Mouse (Mus musculus) lung, embryonic 15.5 days (tissue): ENCODE measurements around the gene Vps50. TPM values are rescaled to one million over a fixed set of nuclear protein-coding genes. Genes with fewer than 3 reads are reported as not detected.

ENCODE experiments used
- ATAC-seq: fragments of 200-750 bp; cut with Nextera tagmentation; 2 replicates; pipeline ENCODE4 v1.8.0; 2017; ENCODE audit warnings: moderate number of reproducible peaks, borderline replicate concordance; ENCODE audit not compliant: low FRiP score, low TSS enrichment; ENCODE audit errors: extremely low read depth
- H3K27ac ChIP-seq: fragments of 300-500 bp; sonication (generic); 2 replicates; pipeline ENCODE4 v1.5.1; 2015; ENCODE audit warnings: moderate library complexity, mild to moderate bottlenecking, inconsistent platforms
- H3K27me3 ChIP-seq: fragments of 300-500 bp; sonication (generic); 2 replicates; pipeline ENCODE4 v1.6.1; 2015; ENCODE audit warnings: inconsistent platforms
- H3K36me3 ChIP-seq: fragments of 300-500 bp; sonication (generic); 2 replicates; pipeline ENCODE4 v1.6.1; 2015; ENCODE audit warnings: inconsistent platforms
- H3K4me1 ChIP-seq: fragments of 300-500 bp; sonication (generic); 2 replicates; pipeline ENCODE4 v1.6.1; 2015; ENCODE audit warnings: inconsistent platforms
- H3K4me2 ChIP-seq: fragments of 300-500 bp; sonication (generic); 2 replicates; pipeline ENCODE4 v1.6.1; 2015; ENCODE audit warnings: inconsistent platforms, mild to moderate bottlenecking, moderate library complexity
- H3K4me3 ChIP-seq: fragments of 300-500 bp; sonication (generic); 2 replicates; pipeline ENCODE4 v1.5.1; 2015; ENCODE audit warnings: mild to moderate bottlenecking, inconsistent platforms
- H3K9ac ChIP-seq: fragments of 300-500 bp; sonication (generic); 2 replicates; pipeline ENCODE4 v1.6.1; 2015; ENCODE audit warnings: inconsistent platforms
- H3K9me3 ChIP-seq: fragments of 300-500 bp; sonication (generic); 2 replicates; pipeline ENCODE4 v1.6.1; 2016; ENCODE audit warnings: inconsistent platforms
- WGBS: fragments of 180-500 bp; shearing (Covaris S2); methylation state at CpG from one replicate; pipeline ENCODE4 v1.1.7; 2015; 5-methylcytosine and 5-hydroxymethylcytosine counted together
- polyA plus RNA-seq: library from polyadenylated mRNA; unstranded; fragments of >200 nt; fragmentation: Nextera tagmentation; extraction: Ambion mirVana; gene quantifications from 2 replicates; pipeline ENCODE4 v1.2.1, GENCODE M21; 2015

Vps50 gene
- 27.0 and 28.2 TPM in 2 replicates for polyA plus RNA-seq

DNA sequence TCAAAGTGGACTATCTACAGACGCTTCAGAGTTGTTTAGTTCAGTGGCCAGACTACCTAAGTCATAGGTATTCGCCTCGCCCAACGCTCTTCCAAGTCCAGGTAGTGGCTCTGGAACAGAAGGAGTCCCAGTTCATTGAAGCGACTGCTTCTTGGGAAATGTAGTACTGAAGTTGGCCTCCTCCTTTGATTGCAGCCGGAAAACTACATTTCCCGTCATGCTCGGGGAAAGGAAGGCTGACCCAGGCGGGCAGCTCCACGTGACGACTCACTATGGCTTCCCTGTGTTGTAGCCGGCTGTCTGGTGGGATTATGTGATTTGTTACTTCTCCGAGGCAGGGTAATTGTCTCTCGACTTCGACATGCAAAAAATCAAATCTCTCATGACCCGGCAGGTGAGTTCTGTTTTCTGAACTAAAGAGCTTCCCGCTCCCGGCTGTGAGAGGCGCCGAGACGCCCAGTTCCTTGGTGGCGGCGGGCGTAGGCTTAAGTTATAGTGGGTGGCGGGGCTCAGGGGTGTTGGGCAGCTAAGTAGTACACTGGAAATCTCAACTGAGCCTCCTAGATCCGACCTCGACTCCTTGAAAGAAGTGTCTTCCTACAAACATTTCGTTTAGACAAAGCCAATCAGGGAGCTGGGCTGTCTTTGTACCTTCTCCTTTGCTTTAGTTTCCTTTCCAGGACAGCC is at the start of gene Vps50, which contains the start of gene Hepacam2:
Gene Vps50 (plus strand): TSS at position 221 of the 687 bp plus-strand sequence.
Gene Hepacam2 (minus strand): TSS at position 137 of the 687 bp plus-strand sequence.
- H3K4me1 ChIP-seq = peaks cover 6% of the 10 kb centered on the region
- peak; percentile 99 for ATAC-seq
- under 1% methylated on average over 28 of the region's 28 CpGs for WGBS
- peak within 1 kb of the TSS; percentile 85 for H3K4me2 ChIP-seq
- no peak within 1 kb of the TSS for H3K27ac ChIP-seq
- H3K9ac ChIP-seq = peak within 1 kb of the TSS; percentile 50
- H3K36me3 ChIP-seq = no peaks in the 10 kb centered on the region
- H3K9me3 ChIP-seq = no peaks in the 10 kb centered on the region
- H3K4me3 ChIP-seq = peak within 1 kb of the TSS; percentile 78
- no peaks in the 10 kb centered on the region for H3K27me3 ChIP-seq

DNA sequence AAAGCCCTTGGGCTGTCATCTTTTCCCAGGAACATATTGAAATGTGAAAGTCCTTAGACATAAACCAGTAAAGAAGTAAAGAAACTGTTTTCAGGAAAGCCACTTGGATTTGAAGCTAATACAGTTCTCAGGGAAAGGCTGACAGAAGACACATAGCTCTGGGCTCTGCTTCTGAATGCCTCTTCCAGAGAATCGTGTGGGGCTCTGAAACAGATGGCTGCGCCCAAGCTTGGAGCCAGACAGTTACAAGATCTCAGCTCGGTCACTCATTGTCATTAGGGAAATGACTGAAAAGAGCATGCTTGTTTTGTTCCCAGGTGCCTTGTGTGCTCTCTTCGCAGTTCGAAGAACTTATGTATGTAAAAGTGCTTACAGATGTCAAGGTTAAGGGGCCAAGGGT is 43.8 kb upstream of the Vps50 start:
- no peak for ATAC-seq
- H3K36me3 ChIP-seq = no peaks in the 10 kb centered on the region

DNA sequence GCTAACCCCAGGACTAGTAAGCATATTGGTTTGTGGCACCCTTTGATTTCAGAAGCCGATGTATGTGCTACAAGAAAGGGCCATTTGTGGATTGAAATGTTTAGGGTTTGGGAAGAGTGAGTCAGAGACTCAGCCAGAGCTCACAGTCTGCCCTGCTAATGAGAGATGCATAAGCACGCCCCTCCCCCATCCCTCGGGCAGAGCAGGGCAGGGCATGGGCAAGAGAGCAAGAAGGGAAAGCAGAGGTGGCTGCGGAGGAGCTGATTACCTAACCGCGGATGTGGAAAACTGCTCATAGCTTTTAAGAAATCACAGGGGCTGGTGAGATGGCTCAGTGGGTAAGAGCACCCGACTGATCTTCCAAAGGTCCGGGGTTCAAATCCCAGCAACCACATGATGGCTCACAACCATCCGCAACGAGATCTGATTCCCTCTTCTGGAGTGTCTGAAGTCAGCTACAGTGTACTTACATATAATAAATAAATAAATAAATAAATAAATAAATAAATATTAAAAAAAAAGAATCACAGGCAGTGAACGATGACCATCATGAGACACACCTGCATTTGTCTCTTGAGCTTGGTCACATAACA is 42.1 kb upstream of the Vps50 start:
- H3K4me1 ChIP-seq = no peaks in the 10 kb centered on the region
- H3K27ac ChIP-seq = no peak overlapping the region
- no peaks in the 10 kb centered on the region for H3K27me3 ChIP-seq
- H3K36me3 ChIP-seq = no peaks in the 10 kb centered on the region
- no peak overlapping the region for H3K9ac ChIP-seq
- no peaks in the 10 kb centered on the region for H3K9me3 ChIP-seq
- ATAC-seq = no peak
- no peak overlapping the region for H3K4me3 ChIP-seq
- H3K4me2 ChIP-seq = no peak overlapping the region
- 66% methylated on average over 11 of the region's 11 CpGs for WGBS

More for the DNA sequence above, 43.8 kb upstream of the Vps50 start:
- no peak overlapping the region for H3K27ac ChIP-seq
- H3K9me3 ChIP-seq = no peaks in the 10 kb centered on the region
- no peak overlapping the region for H3K4me3 ChIP-seq
- H3K4me2 ChIP-seq = no peak overlapping the region
- H3K9ac ChIP-seq = no peak overlapping the region
- H3K27me3 ChIP-seq = no peaks in the 10 kb centered on the region
- H3K4me1 ChIP-seq = no peaks in the 10 kb centered on the region
- WGBS = 36% methylated on average over 5 of the region's 5 CpGs

DNA sequence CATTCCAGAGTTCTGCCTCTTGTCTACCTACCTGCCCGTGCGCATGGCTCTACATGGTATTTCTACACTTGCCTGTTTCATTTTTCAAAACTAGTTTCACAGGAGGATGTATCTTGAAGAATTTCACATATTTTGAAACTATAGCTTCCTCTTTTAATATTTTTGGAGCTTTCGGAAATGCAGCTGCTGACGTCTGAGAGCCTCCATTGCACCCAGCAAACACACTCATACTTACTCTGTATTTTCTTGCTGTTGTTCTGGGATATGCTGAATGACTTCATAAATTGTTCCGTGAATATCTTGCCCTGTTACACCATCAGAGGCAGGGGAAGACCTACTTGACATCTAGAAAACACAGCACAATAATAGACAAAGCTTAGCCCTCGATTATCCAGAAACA is 35.2 kb upstream of the Vps50 start:
- Histone ChIP-seq H3K27me3 (no peaks in the 10 kb centered on the region), H3K36me3 (no peaks in the 10 kb centered on the region), H3K4me3 (no peak overlapping the region), H3K9me3 (no peaks in the 10 kb centered on the region), H3K4me2 (no peak overlapping the region), H3K4me1 (no peaks in the 10 kb centered on the region), H3K9ac (no peak overlapping the region), H3K27ac (no peak overlapping the region)
- no peak for ATAC-seq
- WGBS = 68% methylated on average over 6 of the region's 6 CpGs

DNA sequence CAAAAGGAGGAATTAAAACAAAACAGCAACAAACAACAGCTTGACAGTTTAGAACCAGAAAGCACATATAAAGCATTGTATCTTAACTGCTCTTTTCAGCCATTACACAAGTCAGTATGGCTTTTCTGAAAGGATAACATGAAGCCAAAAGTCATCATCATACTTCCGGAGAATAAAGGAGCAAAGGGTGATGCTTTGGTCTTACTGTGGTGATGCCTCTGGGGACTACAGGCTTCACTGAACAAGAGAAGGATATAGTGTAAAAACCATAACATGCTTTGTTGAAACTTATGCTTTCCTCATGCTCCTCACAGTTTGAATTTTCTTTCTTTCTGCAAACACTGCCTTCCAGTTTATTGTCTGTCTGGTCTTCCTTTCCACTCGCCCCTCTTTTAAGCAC is 34.6 kb upstream of the Vps50 start:
- ATAC-seq = no peak
- no peaks in the 10 kb centered on the region for H3K27me3 ChIP-seq
- H3K4me3 ChIP-seq = no peak overlapping the region
- no peak overlapping the region for H3K27ac ChIP-seq
- H3K9me3 ChIP-seq = no peaks in the 10 kb centered on the region
- H3K4me1 ChIP-seq = no peaks in the 10 kb centered on the region
- H3K36me3 ChIP-seq = no peaks in the 10 kb centered on the region
- H3K9ac ChIP-seq = no peak overlapping the region
- WGBS = 68% methylated on average over 2 of the region's 2 CpGs
- H3K4me2 ChIP-seq = no peak overlapping the region

DNA sequence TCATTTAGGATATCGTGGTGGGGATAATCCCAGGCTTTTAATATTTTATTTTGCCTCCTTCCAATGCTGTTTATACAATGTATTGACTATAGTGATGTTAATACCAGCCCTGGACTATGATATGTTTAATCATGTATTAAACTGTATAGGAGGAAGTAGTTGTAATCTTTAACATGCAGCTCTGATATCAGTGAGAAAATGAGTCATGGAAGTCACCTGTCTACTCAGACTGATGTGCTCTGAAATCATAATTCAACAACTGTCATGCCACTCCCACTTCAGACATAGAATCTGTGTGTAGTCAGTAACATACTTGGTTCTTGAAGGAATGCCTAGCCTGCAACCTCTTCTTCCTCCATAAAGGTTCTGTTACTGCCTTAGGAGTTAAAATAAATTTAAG is 29.6 kb upstream of the Vps50 start:
- H3K36me3 ChIP-seq = no peaks in the 10 kb centered on the region
- H3K4me1 ChIP-seq = no peaks in the 10 kb centered on the region
- no peak overlapping the region for H3K4me2 ChIP-seq
- no peak overlapping the region for H3K9ac ChIP-seq
- no peaks in the 10 kb centered on the region for H3K27me3 ChIP-seq
- no peak for ATAC-seq
- WGBS = 39% methylated on average over 1 of the region's 1 CpGs
- no peak overlapping the region for H3K27ac ChIP-seq
- H3K9me3 ChIP-seq = no peaks in the 10 kb centered on the region
- no peak overlapping the region for H3K4me3 ChIP-seq

DNA sequence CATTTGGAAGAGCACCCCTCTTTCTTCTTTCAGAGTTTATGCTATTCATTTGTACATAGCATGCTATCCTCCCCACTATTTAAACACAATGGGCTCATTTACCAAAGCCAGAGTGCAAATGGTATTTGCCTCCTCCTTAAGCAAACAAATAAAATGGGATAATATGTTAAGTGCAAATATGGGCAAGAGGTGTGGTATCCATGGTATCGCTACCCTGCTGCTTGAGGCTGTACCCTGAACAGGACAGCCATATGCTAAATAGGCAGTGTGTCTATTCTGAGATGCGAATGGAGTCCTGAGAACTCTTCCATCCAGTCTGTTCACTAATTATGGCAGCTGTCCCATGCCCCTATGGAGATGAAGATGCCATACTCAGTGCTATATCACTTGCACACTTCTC is 27.5 kb upstream of the Vps50 start:
- Histone ChIP-seq H3K4me1 (no peaks in the 10 kb centered on the region), H3K9ac (no peak overlapping the region), H3K4me2 (no peak overlapping the region), H3K27me3 (no peaks in the 10 kb centered on the region), H3K27ac (no peak overlapping the region), H3K9me3 (no peaks in the 10 kb centered on the region), H3K36me3 (no peaks in the 10 kb centered on the region), H3K4me3 (no peak overlapping the region)
- no peak for ATAC-seq
- WGBS = 47% methylated on average over 2 of the region's 2 CpGs

DNA sequence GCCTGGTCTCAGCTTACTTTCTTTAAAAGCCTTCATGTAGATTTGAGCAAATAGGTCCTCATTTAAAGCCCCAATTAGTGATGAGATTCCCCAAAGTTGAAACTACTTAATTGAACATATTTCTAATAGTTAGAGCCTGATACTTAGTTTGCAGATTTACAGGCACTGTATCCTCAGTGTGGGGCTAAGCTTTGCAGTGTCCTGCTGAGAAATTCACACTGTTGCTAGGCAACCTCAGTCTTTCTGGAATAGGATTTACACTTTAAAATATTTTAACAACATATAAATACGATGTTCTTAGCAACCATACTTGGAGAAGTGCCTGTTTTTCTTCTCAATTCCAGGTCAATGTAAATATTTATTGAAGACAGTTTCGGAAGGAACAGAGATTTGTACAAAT is 21.9 kb upstream of the Vps50 start:
- no peaks in the 10 kb centered on the region for H3K4me1 ChIP-seq
- no peaks in the 10 kb centered on the region for H3K36me3 ChIP-seq
- WGBS = 34% methylated on average over 2 of the region's 2 CpGs
- H3K27ac ChIP-seq = no peak overlapping the region
- no peak overlapping the region for H3K4me3 ChIP-seq
- no peaks in the 10 kb centered on the region for H3K27me3 ChIP-seq
- no peak for ATAC-seq
- H3K9ac ChIP-seq = no peak overlapping the region
- H3K9me3 ChIP-seq = no peaks in the 10 kb centered on the region
- no peak overlapping the region for H3K4me2 ChIP-seq

DNA sequence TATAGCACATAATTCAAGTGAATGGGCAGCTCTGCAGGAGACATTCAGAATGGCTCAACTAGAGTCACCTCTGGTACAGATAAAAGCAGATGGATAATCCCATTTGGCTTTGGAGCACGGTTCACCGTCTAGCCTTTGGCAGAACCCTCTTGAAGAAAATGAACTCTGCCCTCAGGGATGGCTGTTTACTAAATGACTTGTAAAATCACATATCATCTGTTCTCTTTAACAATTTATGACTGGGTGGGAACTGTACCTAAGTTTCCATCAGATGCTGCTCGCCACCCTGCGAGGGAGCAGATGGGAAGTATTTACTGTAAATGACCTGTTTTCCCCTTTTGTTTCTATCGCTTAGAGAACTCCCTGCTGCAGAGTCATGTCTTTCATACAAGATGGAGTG is 18.3 kb upstream of the Vps50 start:
- Histone ChIP-seq H3K27me3 (no peaks in the 10 kb centered on the region), H3K36me3 (no peaks in the 10 kb centered on the region), H3K27ac (no peak overlapping the region), H3K4me1 (no peaks in the 10 kb centered on the region), H3K4me3 (no peak overlapping the region), H3K4me2 (no peak overlapping the region), H3K9me3 (no peaks in the 10 kb centered on the region), H3K9ac (no peak overlapping the region)
- no peak for ATAC-seq
- WGBS = 66% methylated on average over 5 of the region's 5 CpGs

DNA sequence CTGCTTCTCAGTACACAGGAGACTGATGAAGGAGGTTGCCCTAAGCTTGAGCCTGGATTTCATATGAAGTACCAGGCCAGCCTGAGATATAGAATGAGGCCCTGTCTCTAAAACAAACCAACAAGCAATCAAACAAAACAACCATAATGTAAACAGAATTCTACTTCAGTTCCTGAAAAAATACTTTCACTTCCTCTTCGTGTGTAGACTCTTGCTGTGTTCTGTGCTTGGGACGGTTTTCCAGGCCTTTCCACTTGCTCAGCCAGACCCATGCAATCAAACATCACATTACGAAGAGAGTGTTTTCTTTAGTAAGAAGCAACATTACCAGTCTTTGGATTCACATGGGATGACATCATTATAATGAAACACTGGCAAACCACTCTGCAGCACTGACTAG is 16.5 kb upstream of the Vps50 start:
- no peak for ATAC-seq
- no peaks in the 10 kb centered on the region for H3K27me3 ChIP-seq
- H3K4me1 ChIP-seq = no peaks in the 10 kb centered on the region
- no peak overlapping the region for H3K4me3 ChIP-seq
- no peaks in the 10 kb centered on the region for H3K36me3 ChIP-seq
- H3K9me3 ChIP-seq = no peaks in the 10 kb centered on the region
- H3K9ac ChIP-seq = no peak overlapping the region
- 59% methylated on average over 3 of the region's 3 CpGs for WGBS
- no peak overlapping the region for H3K4me2 ChIP-seq
- H3K27ac ChIP-seq = no peak overlapping the region

DNA sequence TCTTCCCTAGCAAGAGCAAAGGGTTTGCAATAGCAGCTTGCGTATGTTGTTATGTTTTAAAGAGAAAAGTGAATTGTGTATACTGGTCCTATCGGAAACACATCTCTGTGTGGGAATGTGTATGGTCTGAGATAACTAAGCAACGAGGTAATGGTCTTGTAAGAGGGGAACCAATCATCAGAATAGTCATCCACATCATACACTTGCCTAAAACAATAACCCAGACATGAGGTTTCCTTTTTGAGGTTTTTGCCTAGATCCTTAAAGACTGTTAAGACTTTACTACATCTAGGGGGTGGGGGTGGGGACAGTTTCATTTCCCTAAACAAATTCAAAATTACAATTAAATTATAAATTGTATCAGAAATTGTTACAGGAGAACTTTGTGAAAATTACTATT is 13.0 kb upstream of the Vps50 start:
- no peak overlapping the region for H3K4me2 ChIP-seq
- H3K9me3 ChIP-seq = no peaks in the 10 kb centered on the region
- H3K4me3 ChIP-seq = no peak overlapping the region
- ATAC-seq = no peak
- H3K27ac ChIP-seq = no peak overlapping the region
- H3K4me1 ChIP-seq = no peaks in the 10 kb centered on the region
- H3K9ac ChIP-seq = no peak overlapping the region
- no peaks in the 10 kb centered on the region for H3K36me3 ChIP-seq
- WGBS = 64% methylated on average over 3 of the region's 3 CpGs
- no peaks in the 10 kb centered on the region for H3K27me3 ChIP-seq

DNA sequence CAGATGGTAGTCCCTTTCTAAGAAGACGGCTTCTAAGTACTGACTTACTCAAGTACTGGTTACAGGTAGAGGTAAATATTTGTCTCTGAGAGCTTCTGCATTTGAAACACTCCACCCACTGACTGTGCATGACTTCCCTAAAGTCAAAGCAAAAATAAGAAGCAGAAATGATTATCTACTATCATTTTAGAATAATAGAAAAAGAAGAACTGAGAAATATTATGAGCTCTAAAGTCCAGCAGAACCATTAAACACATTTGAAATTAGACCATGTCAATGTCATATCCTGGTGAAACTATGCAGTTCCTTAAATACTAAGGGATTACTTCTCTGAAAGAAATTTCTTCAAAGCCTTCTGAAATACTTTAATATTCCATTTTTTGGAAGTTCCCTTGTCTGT is 10.8 kb upstream of the Vps50 start:
- H3K4me2 ChIP-seq = no peak overlapping the region
- H3K9ac ChIP-seq = no peak overlapping the region
- H3K9me3 ChIP-seq = no peaks in the 10 kb centered on the region
- no peaks in the 10 kb centered on the region for H3K36me3 ChIP-seq
- no peaks in the 10 kb centered on the region for H3K4me1 ChIP-seq
- no peaks in the 10 kb centered on the region for H3K27me3 ChIP-seq
- H3K27ac ChIP-seq = no peak overlapping the region
- 75% methylated on average over 1 of the region's 1 CpGs for WGBS
- no peak overlapping the region for H3K4me3 ChIP-seq
- no peak for ATAC-seq
